Mouse (Mus musculus): Measurements from ENCODE around the gene Bub1b. TPM values are rescaled to one million over a fixed set of nuclear protein-coding genes. Genes with fewer than 3 reads are reported as not detected.
"Not testable (repeated sequence)": the region's sequence is repeated elsewhere in the genome, so short reads cannot be mapped to it uniquely, and the experiment has no call there.

The Bub1b gene
- polyA plus RNA-seq, 1 experiment from 2014 or later = 36.4 TPM

- Histone ChIP-seq H3K4me2 (ENCODE audit: low read length) (no peak overlapping the region), H3K27me3 (replicated peaks; ENCODE audit: control insufficient read depth, insufficient read depth, low read length) (no peaks in the 10 kb centered on the region), H3K9ac (replicated peaks; ENCODE audit: low read depth, low read length) (no peak overlapping the region), H3K9me3 (ENCODE audit: control insufficient read depth, low read length) (no peaks in the 10 kb centered on the region), H3K4me1 (replicated peaks; ENCODE audit: control insufficient read depth, insufficient read depth, low read length) (peaks cover 2% of the 10 kb centered on the region; the same call in 1 of the 2 replicates), H3K4me3 (replicated peaks; ENCODE audit: low read length) (no peak overlapping the region), H3K36me3 (ENCODE audit: control insufficient read depth, insufficient read depth) (peaks cover 4% of the 10 kb centered on the region), H3K27ac (ENCODE audit: low read length) (no peak overlapping the region)
- ATAC-seq = no peak
- WGBS = 95% methylated on average over 8 of the region's 8 CpGs
Observed at GRCm38 (mm10) chr2:118638686-118639085, 40.7 kb downstream of the Bub1b start.

GRCm38 (mm10) chr2:118641147-118641546 is 43.1 kb downstream of the Bub1b start:
- no peaks in the 10 kb centered on the region; the same call in 1 of the 2 replicates for H3K36me3 ChIP-seq (ENCODE audit: control insufficient read depth, insufficient read depth)
- H3K27ac ChIP-seq (ENCODE audit: low read length) = no peak overlapping the region
- no peak overlapping the region for H3K9ac ChIP-seq (replicated peaks; ENCODE audit: low read depth, low read length)
- H3K4me1 ChIP-seq (replicated peaks; ENCODE audit: control insufficient read depth, insufficient read depth, low read length) = peaks cover 2% of the 10 kb centered on the region; the same call in 1 of the 2 replicates
- WGBS = 74% methylated on average over 2 of the region's 2 CpGs
- ATAC-seq = no peak
- no peaks in the 10 kb centered on the region for H3K27me3 ChIP-seq (replicated peaks; ENCODE audit: control insufficient read depth, insufficient read depth, low read length)
- no peak overlapping the region for H3K4me3 ChIP-seq (replicated peaks; ENCODE audit: low read length)
- no peak overlapping the region for H3K4me2 ChIP-seq (ENCODE audit: low read length)
- H3K9me3 ChIP-seq (ENCODE audit: control insufficient read depth, low read length) = no peaks in the 10 kb centered on the region

- H3K4me3 ChIP-seq (replicated peaks; ENCODE audit: low read length) = no peak overlapping the region
- H3K4me2 ChIP-seq (ENCODE audit: low read length) = no peak overlapping the region
- H3K9ac ChIP-seq (replicated peaks; ENCODE audit: low read depth, low read length) = no peak overlapping the region
- no peaks in the 10 kb centered on the region for H3K27me3 ChIP-seq (replicated peaks; ENCODE audit: control insufficient read depth, insufficient read depth, low read length)
- peaks cover 2% of the 10 kb centered on the region; the same call in 1 of the 2 replicates for H3K4me1 ChIP-seq (replicated peaks; ENCODE audit: control insufficient read depth, insufficient read depth, low read length)
- H3K27ac ChIP-seq (ENCODE audit: low read length) = no peak overlapping the region
- no peaks in the 10 kb centered on the region; the same call in 1 of the 2 replicates for H3K36me3 ChIP-seq (ENCODE audit: control insufficient read depth, insufficient read depth)
- WGBS = 86% methylated on average over 3 of the region's 3 CpGs
- no peaks in the 10 kb centered on the region for H3K9me3 ChIP-seq (ENCODE audit: control insufficient read depth, low read length)
- ATAC-seq = no peak
Observed at GRCm38 (mm10) chr2:118642431-118642830, 44.4 kb downstream of the Bub1b start.

GRCm38 (mm10) chr2:118642942-118643341 is 44.9 kb downstream of the Bub1b start:
- H3K27me3 ChIP-seq (replicated peaks; ENCODE audit: control insufficient read depth, insufficient read depth, low read length) = no peaks in the 10 kb centered on the region
- no peak overlapping the region for H3K27ac ChIP-seq (ENCODE audit: low read length)
- peaks cover 2% of the 10 kb centered on the region; the same call in 1 of the 2 replicates for H3K4me1 ChIP-seq (replicated peaks; ENCODE audit: control insufficient read depth, insufficient read depth, low read length)
- H3K9me3 ChIP-seq (ENCODE audit: control insufficient read depth, low read length) = no peaks in the 10 kb centered on the region
- H3K4me2 ChIP-seq (ENCODE audit: low read length) = no peak overlapping the region
- H3K36me3 ChIP-seq (ENCODE audit: control insufficient read depth, insufficient read depth) = no peaks in the 10 kb centered on the region; the same call in 1 of the 2 replicates
- no peak for ATAC-seq
- H3K4me3 ChIP-seq (replicated peaks; ENCODE audit: low read length) = no peak overlapping the region
- no peak overlapping the region for H3K9ac ChIP-seq (replicated peaks; ENCODE audit: low read depth, low read length)
- 60% methylated on average over 3 of the region's 3 CpGs for WGBS

- Histone ChIP-seq H3K4me2 (ENCODE audit: low read length) (no peak overlapping the region), H3K9me3 (ENCODE audit: control insufficient read depth, low read length) (no peaks in the 10 kb centered on the region), H3K4me3 (replicated peaks; ENCODE audit: low read length) (no peak overlapping the region), H3K4me1 (replicated peaks; ENCODE audit: control insufficient read depth, insufficient read depth, low read length) (no peaks in the 10 kb centered on the region), H3K36me3 (ENCODE audit: control insufficient read depth, insufficient read depth) (no peaks in the 10 kb centered on the region), H3K27me3 (replicated peaks; ENCODE audit: control insufficient read depth, insufficient read depth, low read length) (no peaks in the 10 kb centered on the region), H3K9ac (replicated peaks; ENCODE audit: low read depth, low read length) (no peak overlapping the region), H3K27ac (ENCODE audit: low read length) (no peak overlapping the region)
- ATAC-seq = no peak
- WGBS = 91% methylated on average over 5 of the region's 5 CpGs
Observed at GRCm38 (mm10) chr2:118646665-118647064, 48.7 kb downstream of the Bub1b start.

- H3K27ac ChIP-seq (ENCODE audit: low read length); H3K9me3 ChIP-seq (ENCODE audit: control insufficient read depth, low read length); H3K4me1 ChIP-seq (replicated peaks; ENCODE audit: control insufficient read depth, insufficient read depth, low read length); H3K36me3 ChIP-seq (ENCODE audit: control insufficient read depth, insufficient read depth); H3K4me2 ChIP-seq (ENCODE audit: low read length); H3K9ac ChIP-seq (replicated peaks; ENCODE audit: low read depth, low read length); H3K27me3 ChIP-seq (replicated peaks; ENCODE audit: control insufficient read depth, insufficient read depth, low read length); H3K4me3 ChIP-seq (replicated peaks; ENCODE audit: low read length); ATAC-seq: not testable (repeated sequence)
- WGBS = 50% methylated on average over 1 of the region's 2 CpGs
Observed at GRCm38 (mm10) chr2:118650697-118651096, 52.7 kb downstream of the Bub1b start.

- WGBS = 20% methylated on average over 3 of the region's 3 CpGs
- Histone ChIP-seq H3K9ac (replicated peaks; ENCODE audit: low read depth, low read length) (no peak overlapping the region), H3K4me2 (ENCODE audit: low read length) (no peak overlapping the region), H3K9me3 (ENCODE audit: control insufficient read depth, low read length) (no peaks in the 10 kb centered on the region), H3K4me1 (replicated peaks; ENCODE audit: control insufficient read depth, insufficient read depth, low read length) (peaks cover 15% of the 10 kb centered on the region), H3K27ac (ENCODE audit: low read length) (no peak overlapping the region; the same call in 1 of the 2 replicates), H3K36me3 (ENCODE audit: control insufficient read depth, insufficient read depth) (no peaks in the 10 kb centered on the region), H3K27me3 (replicated peaks; ENCODE audit: control insufficient read depth, insufficient read depth, low read length) (no peaks in the 10 kb centered on the region), H3K4me3 (replicated peaks; ENCODE audit: low read length) (no peak overlapping the region)
- ATAC-seq = 0 out of 2 replicates have a peak, but pooled peaks have one; percentile 29
Observed at GRCm38 (mm10) chr2:118656688-118657281, 58.8 kb downstream of the Bub1b start.

- H3K36me3 ChIP-seq (ENCODE audit: control insufficient read depth, insufficient read depth) = no peaks in the 10 kb centered on the region
- no peaks in the 10 kb centered on the region for H3K9me3 ChIP-seq (ENCODE audit: control insufficient read depth, low read length)
- no peak for ATAC-seq
- peaks cover 26% of the 10 kb centered on the region for H3K4me1 ChIP-seq (replicated peaks; ENCODE audit: control insufficient read depth, insufficient read depth, low read length)
- no peak overlapping the region for H3K27ac ChIP-seq (ENCODE audit: low read length)
- no peak overlapping the region for H3K9ac ChIP-seq (replicated peaks; ENCODE audit: low read depth, low read length)
- H3K4me2 ChIP-seq (ENCODE audit: low read length) = no peak overlapping the region
- 43% methylated on average over 4 of the region's 4 CpGs for WGBS
- H3K27me3 ChIP-seq (replicated peaks; ENCODE audit: control insufficient read depth, insufficient read depth, low read length) = no peaks in the 10 kb centered on the region
- no peak overlapping the region for H3K4me3 ChIP-seq (replicated peaks; ENCODE audit: low read length)
Observed at GRCm38 (mm10) chr2:118658457-118658856, 60.4 kb downstream of the Bub1b start.

GRCm38 (mm10) chr2:118659077-118659476 is 61.1 kb downstream of the Bub1b start:
- H3K27ac ChIP-seq (ENCODE audit: low read length) = no peak overlapping the region
- no peaks in the 10 kb centered on the region for H3K36me3 ChIP-seq (ENCODE audit: control insufficient read depth, insufficient read depth)
- H3K4me3 ChIP-seq (replicated peaks; ENCODE audit: low read length) = no peak overlapping the region
- 82% methylated on average over 1 of the region's 1 CpGs for WGBS
- ATAC-seq = no peak
- no peaks in the 10 kb centered on the region for H3K9me3 ChIP-seq (ENCODE audit: control insufficient read depth, low read length)
- no peak overlapping the region for H3K9ac ChIP-seq (replicated peaks; ENCODE audit: low read depth, low read length)
- H3K4me2 ChIP-seq (ENCODE audit: low read length) = no peak overlapping the region
- H3K4me1 ChIP-seq (replicated peaks; ENCODE audit: control insufficient read depth, insufficient read depth, low read length) = peaks cover 30% of the 10 kb centered on the region
- no peaks in the 10 kb centered on the region for H3K27me3 ChIP-seq (replicated peaks; ENCODE audit: control insufficient read depth, insufficient read depth, low read length)

All from forebrain, embryonic 16.5 days (tissue).